Mouse (Mus musculus) testis, postnatal 10 days (tissue): ENCODE data around the gene Sult2a5.

Experiments
- DNase-seq: peaks from one replicate; pipeline ENCODE4 v3.0.0; 2021; ENCODE audit warnings: low spot score

The Sult2a5 gene

DNA sequence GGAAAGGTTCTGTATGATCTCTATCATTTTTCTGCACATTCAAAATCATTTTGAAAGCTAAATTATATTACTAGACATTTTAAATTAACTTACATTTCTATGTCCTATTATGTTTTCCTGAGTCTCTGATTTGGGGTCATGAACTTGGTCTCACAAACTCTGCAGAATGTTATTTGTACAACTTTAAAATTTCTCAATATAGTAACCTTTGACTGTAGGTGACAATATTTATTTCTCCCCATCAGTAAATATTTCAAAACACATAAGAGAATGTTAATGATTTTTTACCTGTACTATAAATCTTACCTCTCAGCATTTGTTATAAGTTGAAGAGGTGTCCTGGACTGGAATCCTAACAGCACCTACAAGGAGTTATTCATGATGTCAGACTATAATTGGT lies at the start of gene Sult2a5:
Sult2a5 (plus strand) TSS at position 301 of the 400 bp plus-strand sequence.
- DNase-seq = no peak
